Mouse (Mus musculus) mesoderm, embryonic 11.5 days (tissue): Measurements from ENCODE around the gene Hapln4.
"Not testable (repeated sequence)": the region's sequence is repeated elsewhere in the genome, so short reads cannot be mapped to it uniquely, and the experiment has no call there.

Experiments used
- DNase-seq: peaks from one replicate; pipeline ENCODE4 v3.0.0-alpha.2; 2012; ENCODE audit warnings: low read depth, low spot score

The Hapln4 gene

GRCm38 (mm10) chr8:70083285-70083684 is at the start of gene Hapln4:
Gene Hapln4, plus strand, starts transcription at chr8:70083457.
- DNase-seq = peak; percentile 74

DNA sequence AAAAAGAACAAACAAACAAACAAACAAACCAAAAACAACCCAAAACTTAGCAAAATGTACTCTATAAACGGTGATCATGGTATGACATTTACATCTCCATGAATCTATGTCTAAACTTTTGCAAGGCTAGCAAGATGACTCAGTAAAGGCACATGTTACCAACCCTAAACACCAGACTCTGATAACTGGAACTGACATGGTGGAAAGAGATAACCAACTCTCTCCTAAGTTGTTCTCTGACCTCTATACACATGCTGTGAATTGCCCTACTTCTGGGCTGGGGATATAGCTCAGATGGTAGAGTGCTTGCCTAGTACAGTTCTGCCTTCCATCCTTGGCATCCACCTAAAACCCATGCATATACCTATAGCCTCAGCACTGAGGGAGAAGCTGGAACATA is 45.3 kb upstream of the Hapln4 start:
- no peak for DNase-seq

GRCm38 (mm10) chr8:70041885-70042546 is 41.2 kb upstream of the Hapln4 start:
- no peak for DNase-seq

DNA sequence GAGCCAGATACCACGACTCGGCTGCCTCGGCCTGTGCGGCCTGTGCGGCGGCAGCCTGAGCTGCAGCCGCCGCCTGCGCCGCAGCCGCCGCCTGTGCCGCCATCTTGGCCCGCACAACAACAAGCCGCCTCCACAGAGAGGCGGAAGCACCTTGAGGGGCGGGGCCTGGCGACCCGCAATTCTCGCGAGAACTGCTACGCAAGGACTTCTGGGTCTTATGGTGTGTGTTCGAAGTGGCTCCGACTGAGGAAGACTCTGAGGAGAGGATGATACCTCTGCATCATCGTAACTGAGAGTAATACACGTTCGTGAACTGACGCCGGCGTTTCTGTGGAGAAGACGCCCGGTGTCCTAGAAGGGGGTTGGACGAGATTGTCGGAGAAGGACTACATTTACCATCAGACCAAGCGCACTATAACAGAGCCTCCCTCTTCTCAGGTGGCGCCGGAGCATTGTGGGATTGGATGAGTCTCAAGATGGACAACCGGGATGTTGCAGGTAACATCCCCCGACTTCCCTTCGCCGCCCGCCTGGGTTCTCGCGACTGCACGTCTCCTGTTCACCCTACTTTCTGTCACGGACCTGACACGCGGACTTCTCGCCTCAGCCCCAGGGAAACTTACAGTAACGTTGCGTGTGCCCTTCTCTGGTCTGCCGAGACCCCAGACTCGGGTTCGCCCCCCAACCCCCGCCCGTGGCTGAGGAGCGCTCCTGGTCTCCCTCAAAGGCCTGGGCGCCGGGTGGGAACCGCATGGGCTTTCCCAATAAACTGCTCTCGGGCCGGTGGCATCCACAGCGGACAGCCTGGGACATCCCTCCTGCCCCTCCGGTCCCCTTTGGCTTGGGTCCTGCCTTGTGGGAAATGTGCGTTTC is 40.4 kb upstream of the Hapln4 start, which contains the start of the genes Mau2 and Sugp1:
Gene Mau2, minus strand, starts transcription at position 152 of the 873 bp plus-strand sequence.
Gene Sugp1, plus strand, starts transcription at position 231 of the 873 bp plus-strand sequence.
- DNase-seq = peak; percentile 98

DNA sequence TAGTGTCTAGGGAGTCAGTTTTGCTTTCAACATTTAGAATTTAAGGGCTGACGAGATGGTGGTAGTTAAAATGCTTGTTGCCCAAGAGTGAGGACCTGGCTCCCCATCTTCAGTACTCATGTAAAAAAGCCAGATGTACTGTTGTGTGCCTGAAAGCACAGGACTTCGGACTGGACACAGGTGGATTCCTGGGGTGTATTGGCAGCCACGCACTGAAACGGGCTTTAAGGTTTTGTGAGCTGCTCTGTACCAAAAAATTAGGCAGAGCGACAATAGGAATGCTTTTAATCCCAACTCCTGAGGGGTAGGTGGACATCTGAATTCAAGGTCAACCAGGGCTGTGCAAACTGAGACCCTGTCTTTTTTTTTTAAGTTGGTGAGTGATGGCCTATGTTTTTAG is 39.3 kb upstream of the Hapln4 start:
- DNase-seq = no peak

DNA sequence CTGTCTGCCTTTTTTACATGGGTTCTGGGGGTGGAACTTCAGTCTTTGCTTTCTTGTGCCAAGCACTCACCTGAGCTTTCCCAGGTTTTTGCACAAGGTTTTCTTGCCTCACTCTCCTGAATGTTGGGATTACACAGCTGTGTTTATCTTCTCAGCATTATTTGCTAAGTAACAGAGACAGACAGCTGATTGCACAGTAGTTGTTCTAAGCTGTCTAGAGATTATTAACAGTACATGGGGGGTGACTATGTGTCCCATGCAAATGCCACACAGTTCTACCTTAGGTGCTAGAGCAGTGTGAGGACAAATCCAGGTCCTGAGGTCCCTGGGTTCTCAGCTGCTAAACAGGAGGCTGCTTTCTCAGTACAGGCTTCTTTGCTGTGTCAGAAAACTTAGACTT is 33.6 kb upstream of the Hapln4 start:
- no peak for DNase-seq

DNA sequence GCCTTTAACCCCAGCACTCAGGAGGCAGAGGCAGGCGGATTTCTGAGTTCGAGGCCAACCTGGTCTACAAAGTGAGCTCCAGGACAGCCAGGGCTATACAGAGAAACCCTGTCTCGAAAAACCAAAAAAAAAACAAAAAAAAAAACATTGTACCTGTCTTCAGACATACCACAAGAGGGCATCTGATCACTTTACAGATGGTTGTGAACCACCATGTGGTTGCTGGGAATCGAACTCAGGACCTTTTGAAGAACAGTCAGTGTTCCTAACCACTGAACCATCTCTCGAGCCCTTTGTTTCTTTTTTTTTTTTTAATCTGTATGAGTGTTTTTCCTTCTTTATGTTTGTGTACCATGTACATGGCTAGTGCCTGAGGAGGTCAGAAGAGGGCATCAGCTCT is 32.8 kb upstream of the Hapln4 start:
- not testable (repeated sequence) for DNase-seq

DNA sequence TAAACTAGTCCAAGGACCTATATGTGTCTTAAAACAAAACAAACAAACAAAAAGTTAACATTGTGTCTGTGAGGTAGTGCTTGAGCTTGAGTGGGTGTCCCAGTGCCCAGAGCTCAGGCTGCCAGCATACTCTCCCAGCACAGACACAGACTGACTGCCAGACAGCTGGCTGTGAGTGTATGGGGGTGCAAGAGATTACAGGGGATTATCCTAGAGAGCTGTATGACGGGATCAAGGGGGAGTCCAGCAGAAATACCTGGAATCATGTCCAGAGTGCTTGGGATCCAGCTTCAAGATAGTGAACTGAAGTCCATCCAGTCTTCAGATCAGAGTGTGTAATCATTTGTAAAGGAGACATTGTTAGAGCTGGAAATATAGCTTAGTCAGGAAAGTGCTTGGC is 25.5 kb upstream of the Hapln4 start:
- no peak for DNase-seq

- DNase-seq = no peak
Measured at GRCm38 (mm10) chr8:70071836-70072440, 11.3 kb upstream of the Hapln4 start.

GRCm38 (mm10) chr8:70072441-70073069 is 10.7 kb upstream of the Hapln4 start, which contains the start of gene Tm6sf2:
Gene Tm6sf2, plus strand, starts transcription at chr8:70072924.
- DNase-seq = no peak

DNA sequence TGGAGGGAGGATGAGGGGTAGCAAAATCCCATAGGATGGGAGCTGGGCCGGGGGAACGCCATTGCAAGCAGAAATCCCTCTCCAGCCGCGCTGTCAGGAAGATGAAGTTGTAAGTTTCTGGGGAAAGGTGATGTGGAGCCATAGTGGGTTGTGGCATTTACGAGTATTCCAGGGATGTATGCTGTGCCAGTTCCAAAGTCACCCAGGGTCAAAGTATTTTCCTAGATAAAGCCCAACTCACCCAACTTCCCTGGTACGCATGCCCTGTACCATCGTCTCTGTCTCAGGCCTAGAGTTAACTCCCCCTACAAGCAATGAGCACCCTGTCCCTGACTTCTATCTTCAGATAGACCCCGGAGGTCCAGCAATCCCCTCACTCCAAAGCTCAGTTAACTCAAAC is 10.1 kb upstream of the Hapln4 start:
- DNase-seq = no peak

DNA sequence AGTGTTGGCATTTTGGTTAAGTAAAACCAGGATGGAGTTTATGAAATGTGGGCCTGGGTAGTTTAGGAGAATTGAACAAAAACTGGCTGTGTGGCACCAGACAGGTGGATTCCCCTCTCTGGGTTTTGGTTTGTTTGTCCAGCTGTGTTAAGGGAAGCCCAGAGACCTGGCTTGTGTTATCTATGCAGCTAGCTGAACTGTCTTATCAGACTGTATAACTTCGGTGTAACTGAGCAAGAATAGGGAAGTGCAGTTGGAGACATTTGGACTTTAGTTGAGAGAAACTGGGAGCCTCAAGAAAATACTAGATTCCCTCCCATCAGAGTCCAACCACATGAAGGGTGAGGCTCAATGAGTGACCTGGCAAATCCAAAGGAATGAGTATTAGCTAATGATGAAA is 9.6 kb upstream of the Hapln4 start:
- DNase-seq = no peak

DNA sequence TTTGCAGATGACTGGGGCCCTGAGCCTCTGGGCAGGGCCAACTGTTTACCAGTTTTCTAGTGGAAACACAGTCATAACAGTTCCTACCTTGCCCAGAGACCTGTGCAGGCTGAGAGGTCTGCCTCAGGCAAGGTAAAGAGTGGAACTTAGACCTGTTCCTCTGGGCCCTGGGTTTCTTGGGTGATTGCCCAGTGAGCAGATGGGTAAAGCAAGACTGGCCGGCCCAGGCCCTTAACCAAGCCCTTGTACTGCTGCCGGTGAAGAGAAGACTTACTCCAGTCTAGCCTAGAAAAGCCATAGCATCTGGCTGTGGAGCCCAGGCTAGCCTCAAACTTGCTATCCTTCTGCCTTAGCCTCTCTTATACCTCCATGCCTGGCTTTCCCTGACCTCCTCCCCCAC is 1.3 kb upstream of the Hapln4 start:
- DNase-seq = no peak

DNA sequence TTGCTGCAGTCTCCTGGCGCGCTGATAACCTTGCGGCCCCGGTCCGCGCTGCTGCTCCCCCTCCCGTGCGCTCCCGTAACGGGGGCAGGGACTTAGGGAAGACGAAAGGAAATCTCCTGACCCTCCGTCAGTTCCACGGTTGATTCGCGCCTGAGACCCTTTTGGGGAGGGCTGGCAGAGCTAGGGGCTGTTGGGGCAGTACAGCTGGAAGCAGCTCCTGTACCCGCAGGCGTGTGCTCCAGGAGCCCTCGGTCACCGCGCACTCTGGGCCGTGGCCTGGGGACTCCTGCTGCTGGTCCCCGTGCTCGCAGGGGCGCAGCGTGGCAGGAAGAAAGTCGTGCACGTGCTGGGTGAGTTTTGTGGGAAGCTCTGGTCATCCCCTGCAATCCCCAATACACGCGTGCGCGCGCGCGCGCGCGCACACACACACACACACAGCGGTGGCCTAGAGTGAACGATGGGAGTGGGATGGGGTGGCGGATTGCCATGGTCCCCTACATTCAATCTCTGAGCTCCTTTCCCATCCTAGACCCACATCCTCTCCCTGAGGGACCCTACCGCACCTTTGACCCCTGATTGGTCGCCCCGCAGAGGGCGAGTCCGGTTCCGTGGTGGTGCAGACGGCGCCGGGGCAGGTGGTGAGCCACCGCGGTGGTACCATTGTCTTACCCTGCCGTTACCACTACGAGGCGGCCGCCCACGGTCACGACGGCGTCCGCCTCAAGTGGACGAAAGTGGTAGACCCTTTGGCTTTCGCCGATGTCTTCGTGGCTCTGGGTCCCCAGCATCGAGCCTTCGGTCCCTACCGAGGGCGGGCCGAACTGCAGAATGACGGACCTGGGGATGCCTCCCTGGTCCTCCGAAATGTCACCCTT is 1.2 kb downstream of the Hapln4 start:
- peak; percentile 47 for DNase-seq

DNA sequence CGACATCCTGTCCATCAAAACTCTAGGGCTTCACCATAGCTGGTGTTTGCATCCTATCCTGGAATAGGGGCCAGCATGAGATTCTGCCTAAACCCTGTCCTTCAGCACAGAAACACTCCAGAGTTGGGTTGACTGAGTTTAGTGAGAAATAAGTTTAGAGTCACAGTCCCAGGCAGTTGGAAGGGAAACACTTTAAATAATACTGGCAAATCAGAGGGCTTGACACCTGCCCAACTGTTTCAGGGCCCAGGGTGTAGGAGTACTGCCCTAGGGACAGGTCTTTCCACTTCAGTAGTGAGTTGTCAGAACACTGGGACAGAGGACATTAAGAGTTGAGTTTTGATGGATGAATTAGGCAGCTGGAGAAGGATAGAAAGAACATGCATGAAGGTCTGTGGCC is 2.9 kb downstream of the Hapln4 start:
- no peak for DNase-seq

DNA sequence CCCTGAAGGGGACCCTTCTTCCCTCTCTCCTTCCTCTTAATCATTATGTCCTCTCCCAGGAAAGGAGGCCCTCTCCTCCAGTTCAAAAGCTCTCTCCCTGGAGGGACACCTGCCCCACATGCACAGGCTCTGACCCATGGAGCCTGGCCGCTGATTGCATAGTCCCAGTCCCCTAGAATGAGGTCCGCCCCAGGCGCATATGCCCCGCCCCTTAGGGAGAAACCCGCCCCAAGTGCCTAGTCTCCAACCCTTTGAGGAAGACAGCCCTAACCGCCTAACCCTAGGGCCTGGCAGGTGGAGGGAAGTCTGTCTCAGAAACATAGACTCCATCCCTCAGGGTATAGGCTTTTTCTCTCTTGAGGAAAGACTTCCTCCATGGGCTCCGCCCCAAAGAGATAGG is 4.0 kb downstream of the Hapln4 start:
- DNase-seq = no peak

DNA sequence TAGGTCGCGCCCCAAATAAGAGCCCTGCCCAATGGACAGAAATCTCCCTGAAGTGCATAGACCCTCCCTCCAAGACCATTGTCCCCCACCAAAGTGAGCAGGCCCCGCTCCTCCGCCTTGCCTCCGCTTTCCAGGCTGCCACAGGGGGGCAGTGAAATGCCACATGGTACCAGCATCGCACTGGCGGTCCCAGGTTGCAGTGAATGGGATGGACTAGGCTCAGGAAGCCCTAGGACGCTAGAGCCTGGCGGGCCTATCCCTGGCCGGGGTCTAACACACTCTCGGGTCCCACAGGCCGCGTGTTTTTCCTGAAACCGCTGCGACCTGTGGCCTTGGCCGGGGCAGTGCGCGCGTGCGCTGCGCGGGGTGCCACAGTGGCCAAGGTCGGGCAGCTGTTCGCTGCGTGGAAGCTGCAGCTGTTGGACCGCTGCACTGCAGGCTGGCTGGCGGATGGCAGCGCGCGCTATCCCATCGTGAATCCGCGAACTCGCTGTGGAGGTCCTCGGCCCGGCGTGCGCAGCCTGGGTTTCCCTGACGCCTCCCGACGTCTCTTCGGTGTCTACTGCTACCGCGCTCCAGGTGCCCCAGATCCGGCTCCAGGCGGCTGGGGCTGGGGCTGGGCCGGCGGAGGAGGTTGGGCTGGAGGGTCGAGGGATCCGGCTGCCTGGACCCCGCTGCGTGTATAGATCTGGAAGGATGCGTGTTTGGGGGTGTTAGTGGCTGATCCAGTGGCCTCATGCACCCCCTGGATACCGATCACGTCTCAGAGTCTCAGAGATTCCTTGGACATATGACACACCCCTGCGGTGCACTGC is 4.8 kb downstream of the Hapln4 start:
- DNase-seq = peak; percentile 63

GRCm38 (mm10) chr8:70089296-70089960 is 6.2 kb downstream of the Hapln4 start:
- DNase-seq = peak; percentile 65

DNA sequence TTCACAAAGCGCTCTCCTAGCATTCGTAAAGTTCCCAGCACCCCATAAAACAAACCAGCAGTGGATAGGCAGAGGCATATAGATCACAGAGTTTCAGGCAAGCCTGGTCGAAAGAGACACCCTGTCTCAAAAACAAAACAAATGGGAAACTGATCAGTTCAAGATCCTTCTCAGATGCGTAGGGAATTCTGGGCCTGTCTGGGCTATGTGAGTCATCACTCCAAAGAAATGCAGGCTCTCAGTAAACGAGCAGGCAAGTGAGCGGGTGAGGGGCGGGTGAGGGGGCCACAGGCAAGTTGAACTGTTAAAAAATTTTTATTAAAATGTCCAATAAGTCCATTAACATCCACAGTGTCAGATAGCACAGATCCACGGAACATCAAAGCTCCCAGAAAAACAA is 9.5 kb downstream of the Hapln4 start:
- DNase-seq = no peak

- no peak for DNase-seq
Measured at GRCm38 (mm10) chr8:70099276-70099675, 16.0 kb downstream of the Hapln4 start.
